Mouse (Mus musculus) intestine, embryonic 15.5 days (tissue): ENCODE results near the gene Klri1. TPM values are rescaled to one million over a fixed set of nuclear protein-coding genes. Genes with fewer than 3 reads are reported as not detected.
"Not testable (repeated sequence)": the region's sequence is repeated elsewhere in the genome, so short reads cannot be mapped to it uniquely, and the experiment has no call there.

Source experiments
- ATAC-seq: fragments of 200-750 bp; cut with Nextera tagmentation; 2 replicates; pipeline ENCODE4 v1.8.0; 2017; ENCODE audit warnings: moderate TSS enrichment, moderate library complexity
- H3K27ac ChIP-seq: fragments of 300-500 bp; sonication (generic); 2 replicates; pipeline ENCODE4 v1.5.1; 2015; ENCODE audit warnings: mild to moderate bottlenecking, inconsistent platforms
- H3K27me3 ChIP-seq: fragments of 300-500 bp; sonication (generic); replicated peaks from 2 replicates; pipeline ENCODE4 v1.6.1; 2015; ENCODE audit warnings: inconsistent platforms
- H3K36me3 ChIP-seq: fragments of 300-500 bp; sonication (generic); 2 replicates; pipeline ENCODE4 v1.6.1; 2015; ENCODE audit warnings: inconsistent platforms
- H3K4me1 ChIP-seq: fragments of 300-500 bp; sonication (generic); replicated peaks from 2 replicates; pipeline ENCODE4 v1.6.1; 2015; ENCODE audit warnings: inconsistent platforms
- H3K4me2 ChIP-seq: fragments of 300-500 bp; sonication (generic); replicated peaks from 2 replicates; pipeline ENCODE4 v1.6.1; 2015; ENCODE audit warnings: mild to moderate bottlenecking, inconsistent platforms
- H3K4me3 ChIP-seq: fragments of 300-500 bp; sonication (generic); replicated peaks from 2 replicates; pipeline ENCODE4 v1.5.1; 2015; ENCODE audit warnings: inconsistent platforms
- H3K9ac ChIP-seq: fragments of 300-500 bp; sonication (generic); 2 replicates; pipeline ENCODE4 v1.6.1; 2015; ENCODE audit warnings: inconsistent platforms
- H3K9me3 ChIP-seq: fragments of 300-500 bp; sonication (generic); 2 replicates; pipeline ENCODE4 v1.6.1; 2016; ENCODE audit warnings: inconsistent platforms
- WGBS: fragments of 180-500 bp; shearing (Covaris S2); methylation state at CpG from one replicate; pipeline ENCODE4 v1.1.7; 2015; 5-methylcytosine and 5-hydroxymethylcytosine counted together
- polyA plus RNA-seq: library from polyadenylated mRNA; unstranded; fragments of >200 nt; fragmentation: Nextera tagmentation; extraction: Ambion mirVana; gene quantifications from 2 replicates; pipeline ENCODE4 v1.2.1, GENCODE M21; 2015

Gene Klri1
- polyA plus RNA-seq, 1 experiment from 2014 or later = not detected

- not testable (repeated sequence) for H3K9ac ChIP-seq, H3K4me3 ChIP-seq
- 86% methylated on average over 1 of the region's 3 CpGs for WGBS
Observed at GRCm38 (mm10) chr6:129661301-129661700, 55.6 kb downstream of the Klri1 start.

GRCm38 (mm10) chr6:129660589-129660988, 56.3 kb downstream of the Klri1 start, which contains the start of gene Klrc2:
Gene Klrc2, minus strand, starts transcription at chr6:129660689.
- ATAC-seq, H3K4me2 ChIP-seq: not testable (repeated sequence)
- 78% methylated on average over 4 of the region's 4 CpGs for WGBS

More at GRCm38 (mm10) chr6:129661301-129661700, 55.6 kb downstream of the Klri1 start:
- H3K4me1 ChIP-seq, H3K9me3 ChIP-seq, H3K27ac ChIP-seq, ATAC-seq, H3K4me2 ChIP-seq, H3K36me3 ChIP-seq, H3K27me3 ChIP-seq: not testable (repeated sequence)

More at GRCm38 (mm10) chr6:129660589-129660988, 56.3 kb downstream of the Klri1 start, which contains the start of gene Klrc2:
- not testable (repeated sequence) for H3K27me3 ChIP-seq, H3K4me3 ChIP-seq, H3K36me3 ChIP-seq, H3K9me3 ChIP-seq, H3K27ac ChIP-seq, H3K4me1 ChIP-seq, H3K9ac ChIP-seq

Other genes starting within 250 kb of the Klri1 start
- 0.04 and 0.13 TPM in 2 replicates for gene Olr1, start 210.0 kb downstream of the Klri1 start, polyA plus RNA-seq
- gene Tmem52b, start 204.6 kb downstream of the Klri1 start, polyA plus RNA-seq = 0.09 TPM in 1 of 2 replicates, not detected in the other
- gene Gabarapl1, start 184.0 kb downstream of the Klri1 start, polyA plus RNA-seq = 38.5 and 43.7 TPM in 2 replicates
- not detected in 2 replicates for gene Klre1, start 139.2 kb downstream of the Klri1 start, polyA plus RNA-seq
- gene Klrd1, start 125.3 kb downstream of the Klri1 start, polyA plus RNA-seq = 1.3 and 1.8 TPM in 2 replicates
- 0.15 and 0.29 TPM in 2 replicates for gene Klrk1, start 93.3 kb downstream of the Klri1 start, polyA plus RNA-seq
- gene Klrc3, start 73.8 kb downstream of the Klri1 start, polyA plus RNA-seq = not detected in 2 replicates
- gene Klrc2, start 56.4 kb downstream of the Klri1 start, polyA plus RNA-seq = 0.09 TPM in 1 of 2 replicates, not detected in the other
- 0.39 and 0.40 TPM in 2 replicates for gene Klrc1, start 38.2 kb downstream of the Klri1 start, polyA plus RNA-seq
- 0.10 and 0.11 TPM in 2 replicates for gene Klri2, start 23.4 kb upstream of the Klri1 start, polyA plus RNA-seq
- not detected in 2 replicates for gene Gm156, start 67.1 kb upstream of the Klri1 start, polyA plus RNA-seq
- gene Gm17631, start 145.5 kb upstream of the Klri1 start, polyA plus RNA-seq = not detected in 2 replicates
- not detected in 2 replicates for gene Klra17, start 159.5 kb upstream of the Klri1 start, polyA plus RNA-seq
- gene Klra5, start 200.5 kb upstream of the Klri1 start, polyA plus RNA-seq = not detected in 2 replicates